Mouse (Mus musculus) cerebellum, adult 11 months (tissue): ENCODE measurements around the gene Nck1.

ENCODE experiments used
- DNase-seq: peaks from one replicate; pipeline ENCODE4 v3.0.0; 2022

The Nck1 gene

GRCm38 (mm10) chr9:100468151-100468550, 77.8 kb downstream of the Nck1 start:
- no peak for DNase-seq

- DNase-seq = peak; percentile 85
Measured at GRCm38 (mm10) chr9:100467653-100468052, 78.3 kb downstream of the Nck1 start.

DNA sequence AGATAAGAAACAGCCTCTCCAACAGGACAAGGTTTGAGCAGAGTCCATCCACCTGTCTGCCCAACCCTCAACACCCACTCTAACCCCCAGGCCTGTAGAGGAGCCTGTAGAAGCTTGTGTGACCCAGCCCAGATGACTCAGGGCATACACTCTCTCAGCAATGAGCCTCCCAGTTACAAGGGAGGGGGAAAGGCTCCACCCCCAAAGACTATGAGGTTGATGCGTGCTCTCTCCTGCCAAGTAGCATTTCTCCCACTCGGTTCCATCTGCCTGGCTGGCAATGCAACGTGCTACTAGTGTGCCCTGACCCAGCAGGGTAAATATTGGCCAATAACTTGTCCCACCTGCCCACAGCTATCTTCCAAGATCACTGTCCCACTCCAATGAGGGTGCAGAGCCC, 79.2 kb downstream of the Nck1 start:
- DNase-seq = peak; percentile 91

- DNase-seq = peak; percentile 79
Measured at GRCm38 (mm10) chr9:100465988-100466387, 79.9 kb downstream of the Nck1 start.

- no peak for DNase-seq
Measured at GRCm38 (mm10) chr9:100465380-100465779, 80.6 kb downstream of the Nck1 start.

DNA sequence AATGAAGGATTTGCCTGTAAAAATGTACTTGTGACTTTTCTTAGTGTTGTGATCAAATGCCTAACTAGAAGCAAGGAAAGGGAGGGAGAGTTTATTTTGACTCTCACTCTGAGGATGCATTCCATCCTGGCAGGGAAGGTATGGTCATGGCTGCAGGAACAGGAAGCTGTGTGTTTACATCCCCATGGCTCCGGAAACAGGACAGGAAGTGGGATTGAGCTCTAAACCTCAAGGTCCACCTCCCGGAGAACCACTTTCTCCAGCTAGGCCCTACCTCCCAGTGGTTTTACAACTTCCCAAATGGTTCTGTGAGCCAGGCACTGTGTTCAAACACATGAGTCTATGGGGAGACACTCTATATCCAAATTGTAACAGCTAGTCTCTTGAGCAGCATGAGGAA, 82.2 kb downstream of the Nck1 start:
- DNase-seq = no peak

DNA sequence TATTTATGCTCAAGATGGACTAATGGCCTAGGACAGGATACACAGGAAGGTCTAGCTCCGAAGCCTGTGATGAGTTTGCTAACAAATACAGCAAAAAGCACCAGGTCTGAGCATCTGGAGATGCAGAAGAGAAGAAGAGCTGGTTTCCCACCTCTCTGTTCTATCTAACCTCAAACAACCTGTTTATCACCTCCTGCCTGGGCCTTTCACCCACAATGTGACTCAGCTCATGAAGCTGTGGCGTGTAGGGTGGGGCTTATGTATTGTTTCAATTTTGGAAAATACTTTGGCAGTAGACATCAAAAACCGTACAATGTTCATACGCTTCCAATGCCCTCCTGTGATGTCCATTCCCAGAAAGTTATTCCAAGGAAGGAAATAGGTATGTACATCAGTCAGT, 83.8 kb downstream of the Nck1 start:
- no peak for DNase-seq

GRCm38 (mm10) chr9:100461671-100462070, 84.3 kb downstream of the Nck1 start:
- peak; percentile 79 for DNase-seq

DNA sequence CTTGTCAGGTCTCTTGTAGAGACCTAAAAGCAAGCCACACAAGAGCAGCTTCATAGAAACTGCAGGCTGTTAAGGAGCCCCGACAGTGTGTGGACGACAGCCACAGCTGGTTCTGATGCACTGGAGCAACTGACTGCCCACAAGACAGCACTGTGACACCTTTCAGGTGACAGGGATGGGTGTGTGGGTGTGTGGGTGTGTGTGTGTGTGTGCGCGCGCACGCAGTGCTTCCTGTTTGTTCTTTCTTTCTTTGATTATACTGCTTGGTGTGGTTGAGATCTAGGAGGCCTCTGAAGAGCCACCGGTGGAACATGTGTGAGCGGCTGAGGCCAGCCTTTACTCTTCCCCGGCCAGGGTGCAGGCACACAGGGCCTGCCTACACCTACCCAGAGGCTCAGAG, 85.7 kb downstream of the Nck1 start:
- DNase-seq = no peak

GRCm38 (mm10) chr9:100457971-100458681, 87.8 kb downstream of the Nck1 start:
- no peak for DNase-seq

GRCm38 (mm10) chr9:100454664-100454993, 91.3 kb downstream of the Nck1 start:
- DNase-seq = no peak

GRCm38 (mm10) chr9:100453944-100454663, 91.8 kb downstream of the Nck1 start:
- peak; percentile 83 for DNase-seq

GRCm38 (mm10) chr9:100452432-100452831, 93.5 kb downstream of the Nck1 start:
- DNase-seq = no peak

DNA sequence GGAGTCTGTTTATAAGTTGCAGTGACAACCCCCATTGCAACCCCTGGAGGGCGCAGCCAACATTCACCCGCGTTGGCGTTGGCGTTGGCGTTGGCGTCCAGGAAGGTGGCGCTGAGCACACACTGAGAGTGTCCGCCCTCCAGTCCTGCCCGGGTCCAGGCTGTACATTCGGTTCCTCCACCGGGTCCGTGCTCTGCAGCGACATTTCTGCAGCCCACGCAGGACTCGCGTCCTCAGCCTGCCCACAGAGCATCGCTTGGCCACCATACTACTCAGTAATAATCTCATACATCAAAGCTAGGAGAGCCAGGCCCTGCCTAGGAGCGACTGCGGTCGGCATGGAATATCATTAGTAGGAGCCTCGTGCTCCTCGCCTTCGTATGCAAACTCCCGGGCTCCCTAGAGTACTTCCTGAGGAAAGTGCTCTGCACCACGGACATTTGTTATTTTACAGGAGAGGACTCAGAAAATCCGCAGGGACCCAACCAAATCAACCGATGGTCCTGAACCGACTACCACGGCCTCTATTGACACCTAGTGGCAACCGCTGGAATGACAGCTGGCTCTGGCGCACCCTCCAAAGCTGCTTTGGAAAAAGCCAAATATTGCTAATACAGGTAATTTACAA, 99.8 kb downstream of the Nck1 start:
- DNase-seq = peak; percentile 71
